Mouse (Mus musculus): ENCODE results near the gene Dda1.

DNA sequence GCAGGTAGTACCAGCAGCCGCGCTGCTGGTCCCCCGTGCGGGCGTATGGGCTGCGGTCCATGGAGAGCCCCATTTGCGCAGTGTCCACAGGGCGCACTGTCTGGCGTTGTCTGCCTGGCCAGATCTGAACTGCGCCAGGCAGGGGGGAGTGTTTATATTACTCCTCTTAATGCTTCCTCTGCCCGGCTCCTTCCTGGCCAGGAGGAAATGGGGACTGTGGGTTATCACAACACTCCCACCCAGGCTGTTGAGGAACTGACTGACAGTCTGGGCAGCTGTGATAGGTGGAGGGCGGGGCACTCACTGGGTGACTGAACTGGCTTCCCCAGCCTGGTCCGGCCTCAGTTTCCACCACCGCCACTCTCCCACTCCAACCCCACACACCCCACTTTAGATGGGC lies 42.6 kb downstream of the Dda1 start, which contains the start of gene Plvap:
- no peak for TF ChIP-seq EP300 (IDR thresholded peaks at IDR 0.05; ENCODE audit: insufficient read depth, low read depth, low read length)
- no peak for TF ChIP-seq POLR2A (IDR thresholded peaks at IDR 0.05; ENCODE audit: insufficient read depth, low read depth, low read length)
- no peak for TF ChIP-seq CTCF (IDR thresholded peaks at IDR 0.05)
